Mouse (Mus musculus) frontal cortex, adult (tissue): Measurements from ENCODE around the gene Mgst3.
"Not testable (repeated sequence)": the region's sequence is repeated elsewhere in the genome, so short reads cannot be mapped to it uniquely, and the experiment has no call there.

ENCODE experiments used
- ATAC-seq: cut with Nextera tagmentation; 2 replicates; pipeline ENCODE4 v1.9.2; 2017; ENCODE audit warnings: mild to moderate bottlenecking, moderate library complexity, mixed read lengths; ENCODE audit not compliant: low TSS enrichment

Gene Mgst3

DNA sequence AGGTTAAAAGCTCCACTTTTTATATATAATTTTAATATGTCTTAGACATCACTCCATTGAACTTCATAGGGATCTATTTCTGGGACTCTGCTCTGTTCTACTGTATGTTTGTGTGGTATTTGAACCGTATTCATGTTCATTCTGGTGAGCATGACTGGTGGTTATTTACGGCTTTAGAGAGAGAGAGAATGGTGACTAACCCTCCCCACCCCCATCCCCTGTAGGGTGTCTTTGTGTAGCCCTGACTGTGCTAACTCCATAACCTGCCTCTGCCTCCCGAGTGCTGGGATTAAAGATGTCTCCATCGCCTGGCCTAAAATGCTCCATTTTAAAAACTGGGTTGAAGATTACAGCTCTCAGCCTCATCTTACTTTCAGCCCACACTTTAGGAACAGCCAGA lies 33.4 kb downstream of the Mgst3 start:
- ATAC-seq: peak; percentile 58

GRCm38 (mm10) chr1:167358731-167359130 lies 34.9 kb downstream of the Mgst3 start:
- 0 out of 2 replicates have a peak, but pooled peaks have one; percentile 21 for ATAC-seq

GRCm38 (mm10) chr1:167357387-167357786 lies 36.3 kb downstream of the Mgst3 start:
- no peak for ATAC-seq

DNA sequence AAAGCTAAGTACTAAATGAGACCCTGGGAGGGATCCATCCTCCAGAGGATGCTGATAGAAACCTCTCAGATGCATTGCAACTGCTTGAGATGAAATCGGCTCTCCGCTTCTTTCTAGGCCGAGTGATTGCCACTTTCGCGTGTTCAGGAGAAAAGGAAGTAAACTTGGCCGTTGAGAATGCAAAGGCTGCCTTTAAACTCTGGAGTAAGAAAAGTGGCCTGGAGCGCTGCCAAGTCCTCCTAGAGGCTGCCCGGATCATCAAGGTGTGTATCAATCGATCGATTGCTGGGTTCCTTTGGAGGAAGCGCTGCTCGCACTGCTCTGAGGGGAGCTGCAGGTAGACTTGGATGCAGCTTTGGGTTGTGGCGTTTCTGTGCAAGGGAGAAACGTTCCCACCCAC lies 41.2 kb downstream of the Mgst3 start:
- no peak for ATAC-seq

GRCm38 (mm10) chr1:167350597-167351415 lies 42.8 kb downstream of the Mgst3 start:
- ATAC-seq: no peak

DNA sequence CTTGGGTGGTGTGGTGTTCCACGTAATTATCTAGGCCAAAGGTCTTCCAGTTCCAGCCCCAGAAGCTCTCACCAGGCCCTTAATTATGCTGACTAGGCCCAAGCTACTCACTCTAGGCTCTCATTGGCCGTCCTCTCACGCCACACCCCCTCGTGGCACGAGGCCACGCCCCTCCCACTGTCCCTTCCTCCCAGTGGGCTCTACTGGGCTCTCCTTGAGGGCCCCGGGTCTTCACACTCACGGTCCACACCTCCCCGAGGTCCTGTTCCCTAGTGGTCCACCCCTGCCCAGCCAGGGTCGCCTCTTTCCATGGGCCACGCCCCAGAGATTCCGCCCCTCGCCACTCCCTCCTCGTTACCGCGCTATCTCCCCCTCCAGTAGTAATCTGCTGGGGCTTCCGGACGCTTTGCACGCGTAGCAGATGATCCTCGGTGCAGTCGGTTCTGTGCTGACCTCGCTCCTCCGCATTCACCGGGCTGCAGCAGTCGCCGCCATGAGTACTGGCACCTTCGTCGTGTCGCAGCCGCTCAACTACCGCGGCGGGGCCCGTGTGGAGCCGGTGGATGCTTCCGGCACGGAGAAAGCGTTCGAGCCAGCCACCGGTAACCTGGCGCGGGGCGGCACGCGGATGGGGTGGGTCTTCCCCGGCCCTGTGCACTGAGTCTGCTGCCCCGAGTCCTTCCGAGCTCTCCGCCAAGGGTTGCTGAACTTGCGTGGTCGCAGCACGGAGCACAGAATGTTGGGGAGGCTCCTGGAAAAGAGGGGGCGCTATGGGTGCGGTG lies 43.6 kb downstream of the Mgst3 start, which contains the start of gene Aldh9a1:
TSS of gene Aldh9a1 (plus strand) at position 177 of the 782 bp plus-strand sequence.
- ATAC-seq: peak; percentile 97

GRCm38 (mm10) chr1:167349206-167349605 lies 44.4 kb downstream of the Mgst3 start:
- ATAC-seq: not testable (repeated sequence)

- not testable (repeated sequence) for ATAC-seq
Observed at GRCm38 (mm10) chr1:167345994-167346520, 47.6 kb downstream of the Mgst3 start.

- no peak for ATAC-seq
Observed at GRCm38 (mm10) chr1:167342831-167343230, 50.8 kb downstream of the Mgst3 start.

GRCm38 (mm10) chr1:167340910-167341528 lies 52.6 kb downstream of the Mgst3 start:
- no peak for ATAC-seq

DNA sequence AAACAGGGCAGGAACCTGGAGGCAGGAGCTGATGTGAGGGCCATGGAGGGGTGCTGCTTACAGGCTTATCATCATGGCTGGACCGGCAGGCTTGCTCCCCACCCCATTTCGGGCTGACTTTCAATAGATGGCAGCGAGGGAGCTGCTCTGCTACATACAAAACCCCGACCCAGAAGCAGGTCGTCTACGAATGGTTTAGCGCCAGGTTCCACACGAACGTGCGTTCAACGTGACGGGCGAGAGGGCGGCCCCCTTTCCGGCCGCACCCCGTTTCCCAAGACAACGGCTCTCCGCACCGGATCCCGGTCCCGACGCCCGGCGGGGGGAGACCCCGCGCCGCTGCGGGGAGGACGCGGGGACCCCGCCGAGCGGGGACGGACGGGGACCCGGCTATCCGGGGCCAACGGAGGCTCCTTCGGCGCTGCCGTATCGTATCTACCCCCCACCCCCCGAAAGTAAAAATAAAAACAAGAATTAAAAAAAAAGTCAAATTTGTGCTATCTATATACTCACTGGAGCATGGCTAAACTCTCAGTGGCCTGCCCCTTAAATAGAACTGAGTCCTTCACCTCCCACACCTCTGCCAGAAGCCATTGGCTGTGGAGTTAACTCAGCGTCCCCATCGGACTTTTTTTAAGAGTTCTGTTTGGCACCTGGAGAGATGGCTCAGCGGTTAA lies 53.4 kb downstream of the Mgst3 start:
- ATAC-seq: no peak

DNA sequence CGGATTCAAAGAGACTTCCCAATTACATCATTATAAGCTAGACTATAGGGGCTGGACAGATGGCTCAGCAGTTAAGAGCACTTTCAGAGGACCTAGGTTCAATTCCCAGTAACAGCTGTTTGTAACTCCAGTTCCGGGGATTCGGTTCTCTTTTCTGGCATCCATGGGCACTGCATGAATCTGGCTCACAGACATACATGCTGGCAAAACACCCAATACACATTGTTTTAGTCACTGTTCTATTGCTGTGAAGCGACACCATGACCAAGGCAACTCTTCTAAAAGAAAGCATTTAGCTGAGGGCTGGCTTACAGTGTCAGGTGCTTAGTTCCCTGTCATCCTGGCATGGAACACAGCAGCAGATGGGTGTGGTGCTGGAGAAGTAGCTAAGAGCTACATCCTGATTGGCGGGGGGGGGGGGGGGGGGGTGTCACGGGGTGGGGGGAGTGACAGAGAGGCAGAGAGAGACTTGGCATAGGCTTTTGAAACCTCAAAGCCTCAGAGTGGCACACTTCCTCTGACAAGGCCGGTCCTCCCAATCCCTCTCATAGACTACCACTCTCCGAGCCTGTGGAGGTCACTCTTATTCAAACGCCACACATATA lies 54.4 kb downstream of the Mgst3 start:
- no peak for ATAC-seq

DNA sequence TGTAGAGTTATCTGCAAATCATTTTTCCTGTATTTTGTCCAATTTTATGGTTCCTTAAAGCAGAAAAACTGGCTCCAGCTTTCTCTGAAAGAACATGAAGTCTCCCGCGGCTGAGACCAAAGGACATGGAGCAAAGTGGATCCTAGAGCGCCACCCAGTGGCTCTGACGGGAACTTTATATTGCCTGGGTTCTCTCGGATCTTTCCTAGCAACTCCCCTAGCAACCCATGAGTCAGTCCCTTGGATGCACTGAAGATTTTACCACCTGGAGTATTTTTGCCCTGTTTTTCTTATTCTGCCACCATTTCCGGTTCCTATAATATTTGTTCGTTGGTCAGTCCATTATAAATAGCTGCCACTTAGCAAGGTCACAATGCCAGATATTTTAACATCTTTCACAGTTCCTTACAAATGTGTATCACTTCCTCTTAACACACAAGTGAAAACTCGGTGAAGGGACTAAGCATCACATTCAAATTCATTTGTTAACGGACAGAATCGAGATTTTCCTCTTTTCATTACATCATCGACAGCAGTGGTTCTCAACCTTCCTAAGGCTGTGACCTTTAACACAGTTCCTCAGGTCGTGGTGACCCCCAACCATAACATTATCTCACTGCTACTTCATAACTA lies 56.1 kb downstream of the Mgst3 start:
- peak; percentile 95 for ATAC-seq

DNA sequence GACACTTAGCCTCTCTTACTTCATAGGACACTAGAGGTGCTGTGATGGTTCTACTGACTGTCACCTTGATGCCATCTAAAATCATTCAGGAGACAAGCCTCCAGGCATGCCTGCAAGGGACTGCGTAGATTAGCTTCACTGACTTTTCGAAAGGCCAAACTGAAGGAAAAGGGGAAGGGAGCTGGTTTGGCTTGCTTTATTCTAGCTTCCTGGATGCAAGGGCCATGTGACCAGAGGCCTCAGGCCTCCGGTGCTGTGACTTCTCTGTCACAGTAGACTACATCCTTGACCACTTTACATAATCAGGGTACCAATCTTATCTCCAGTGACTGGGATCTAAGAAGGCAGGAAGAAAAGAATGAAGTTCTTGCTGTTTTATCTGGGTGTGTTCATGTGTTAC lies 57.2 kb downstream of the Mgst3 start:
- ATAC-seq: no peak

- no peak for ATAC-seq
Observed at GRCm38 (mm10) chr1:167331106-167331505, 62.5 kb downstream of the Mgst3 start.

- no peak for ATAC-seq
Observed at GRCm38 (mm10) chr1:167328776-167329175, 64.9 kb downstream of the Mgst3 start.
